Mouse (Mus musculus): ENCODE measurements around the gene Skiv2l. TPM values are rescaled to one million over a fixed set of nuclear protein-coding genes. Genes with fewer than 3 reads are reported as not detected.

Gene Skiv2l
- total RNA-seq (2014; rRNA removed) (98.1 and 100 TPM in 2 replicates), polyA plus RNA-seq (2015; fragmentation: Nextera tagmentation; extraction: Ambion mirVana) (43.8 and 44.5 TPM in 2 replicates)

DNA sequence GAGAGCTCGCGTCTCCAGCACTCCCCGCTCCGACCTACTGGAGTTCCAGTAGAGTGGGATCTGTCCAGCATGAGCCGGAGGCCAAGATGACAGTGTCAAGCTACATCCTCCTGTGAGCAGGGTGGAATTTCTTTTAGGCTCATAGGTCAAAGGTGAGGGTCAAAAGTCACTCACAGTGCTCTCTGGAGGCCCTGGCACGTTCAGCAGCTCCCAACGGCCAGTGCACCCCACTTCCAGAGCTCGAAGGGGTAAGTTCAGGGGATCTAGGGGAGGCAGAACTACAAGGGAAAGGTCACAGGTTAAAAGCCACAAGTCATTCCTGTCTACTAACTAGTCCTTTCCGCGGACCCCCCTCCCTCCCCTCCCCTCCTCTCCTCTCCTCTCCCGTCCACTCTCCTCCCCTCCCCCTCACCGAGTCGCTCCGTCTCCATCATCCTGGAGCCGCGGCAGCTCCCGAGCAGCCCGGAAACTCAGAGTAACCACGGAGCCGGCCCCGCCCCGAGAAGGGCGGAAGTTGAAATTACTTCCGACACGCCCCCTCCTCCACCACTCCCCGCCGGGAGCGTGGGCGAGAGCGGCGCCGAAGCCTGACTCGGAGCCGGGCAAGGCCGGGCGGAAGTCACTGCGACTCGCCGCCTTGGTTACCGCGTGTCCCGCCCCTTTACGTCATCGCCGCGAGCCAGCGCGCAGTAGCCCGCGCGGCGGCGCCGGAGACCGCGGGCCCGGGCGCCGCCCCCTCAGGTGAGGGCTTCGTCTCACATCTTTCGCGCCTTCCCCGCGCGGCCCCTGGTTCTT, at the start of gene Skiv2l, which contains the start of gene Nelfe:
Skiv2l (minus strand) TSS at position 489 of the 795 bp plus-strand sequence.
Nelfe (plus strand) TSS at position 670 of the 795 bp plus-strand sequence.
- Histone ChIP-seq H3K27ac (peak within 1 kb of the TSS; percentile 56; the same call in 1 of the 2 replicates), H3K9me3 (ENCODE audit: low read length) (no peaks in the 10 kb centered on the region), H3K4me3 (ENCODE audit: low read length) (peak within 1 kb of the TSS; percentile 92), H3K36me3 (ENCODE audit: insufficient read depth, low read length) (peaks cover 45% of the 10 kb centered on the region), H3K9ac (replicated peaks; ENCODE audit: low read length) (peak within 1 kb of the TSS; percentile 71), H3K4me1 (ENCODE audit: insufficient read depth, low read length) (peaks cover 13% of the 10 kb centered on the region; the same call in 1 of the 2 replicates), H3K27me3 (ENCODE audit: insufficient read depth, low read length) (no peaks in the 10 kb centered on the region), H3K4me2 (ENCODE audit: low read depth, low read length) (peak within 1 kb of the TSS; percentile 88)
- peak; percentile 98 for ATAC-seq
- no peak for TF ChIP-seq CTCF (IDR thresholded peaks at IDR 0.05; ENCODE audit: low read depth)
- peak; percentile 99 for DNase-seq (ENCODE audit: low spot score)
- 1% methylated on average over 64 of the region's 65 CpGs for WGBS

DNA sequence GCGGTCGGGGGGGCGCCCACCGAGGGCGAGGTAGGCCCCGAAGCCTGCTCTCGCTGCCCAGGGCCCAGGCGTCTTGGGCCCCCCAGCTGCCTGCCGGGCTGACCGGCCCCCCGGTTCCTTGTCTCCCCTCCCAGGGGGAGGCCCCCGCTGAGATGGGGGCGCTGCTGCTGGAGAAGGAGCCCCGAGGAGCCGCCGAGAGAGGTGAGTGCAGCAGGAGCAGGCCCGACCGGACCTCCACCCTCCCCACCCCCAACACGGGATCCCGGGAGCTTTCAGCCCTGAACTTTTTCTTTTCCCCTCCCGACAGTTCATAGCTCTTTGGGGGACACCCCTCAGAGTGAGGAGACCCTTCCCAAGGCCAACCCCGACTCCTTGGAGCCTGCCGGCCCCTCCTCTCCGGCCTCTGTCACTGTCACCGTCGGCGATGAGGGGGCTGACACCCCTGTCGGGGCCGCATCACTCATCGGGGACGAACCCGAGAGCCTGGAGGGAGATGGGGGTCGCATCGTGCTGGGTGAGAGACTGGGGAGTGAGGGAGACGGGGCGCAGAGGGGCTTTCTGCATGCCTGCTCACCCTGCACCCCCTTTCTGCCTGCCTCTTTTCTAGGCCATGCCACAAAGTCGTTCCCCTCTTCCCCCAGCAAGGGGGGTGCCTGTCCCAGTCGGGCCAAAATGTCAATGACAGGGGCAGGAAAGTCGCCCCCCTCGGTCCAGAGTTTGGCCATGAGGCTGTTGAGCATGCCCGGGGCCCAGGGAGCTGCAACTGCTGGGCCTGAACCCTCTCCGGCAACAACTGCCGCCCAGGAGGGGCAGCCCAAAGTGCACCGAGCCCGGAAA, 49.3 kb upstream of the Skiv2l start:
- peak; percentile 28 for DNase-seq (ENCODE audit: low spot score)
- H3K4me1 ChIP-seq (ENCODE audit: insufficient read depth, low read length), result peaks cover 15% of the 10 kb centered on the region; the same call in 1 of the 2 replicates
- H3K4me3 ChIP-seq (ENCODE audit: low read length), result peak overlapping the region; percentile 88
- no peak for ATAC-seq
- H3K9ac ChIP-seq (replicated peaks; ENCODE audit: low read length), result peak overlapping the region; percentile 93
- no peak for TF ChIP-seq CTCF (IDR thresholded peaks at IDR 0.05; ENCODE audit: low read depth)
- peak overlapping the region; percentile 92 for H3K27ac ChIP-seq
- peak overlapping the region; percentile 94 for H3K4me2 ChIP-seq (ENCODE audit: low read depth, low read length)
- H3K27me3 ChIP-seq (ENCODE audit: insufficient read depth, low read length), result no peaks in the 10 kb centered on the region
- WGBS, result under 1% methylated on average over 38 of the region's 45 CpGs
- H3K36me3 ChIP-seq (ENCODE audit: insufficient read depth, low read length), result peaks cover 21% of the 10 kb centered on the region
- no peaks in the 10 kb centered on the region for H3K9me3 ChIP-seq (ENCODE audit: low read length)

DNA sequence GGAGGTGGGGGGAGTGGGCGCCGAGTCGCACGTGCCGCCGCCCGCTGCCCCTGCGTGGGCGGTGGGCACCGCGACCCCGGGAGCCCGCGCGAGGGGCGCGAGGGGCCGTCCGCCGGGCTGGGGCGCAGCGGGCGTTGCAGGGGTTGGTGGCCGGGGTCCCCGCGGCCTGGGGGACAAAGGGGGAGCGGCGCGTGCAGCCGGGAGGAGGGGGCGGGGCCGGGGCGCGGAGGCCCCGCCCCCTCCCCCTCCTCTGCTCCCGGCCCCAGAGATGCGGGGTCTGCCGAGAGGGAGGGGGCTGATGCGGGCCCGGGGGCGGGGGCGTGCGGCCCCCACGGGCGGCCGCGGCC, 48.7 kb upstream of the Skiv2l start:
- Histone ChIP-seq H3K27ac (peak overlapping the region; percentile 92), H3K36me3 (ENCODE audit: insufficient read depth, low read length) (peaks cover 19% of the 10 kb centered on the region), H3K27me3 (ENCODE audit: insufficient read depth, low read length) (no peaks in the 10 kb centered on the region), H3K9me3 (ENCODE audit: low read length) (no peaks in the 10 kb centered on the region), H3K4me2 (ENCODE audit: low read depth, low read length) (peak overlapping the region; percentile 94), H3K9ac (replicated peaks; ENCODE audit: low read length) (peak overlapping the region; percentile 93), H3K4me3 (ENCODE audit: low read length) (peak overlapping the region; percentile 88), H3K4me1 (ENCODE audit: insufficient read depth, low read length) (peaks cover 15% of the 10 kb centered on the region; the same call in 1 of the 2 replicates)
- no CpG with 5 or more reads among the region's 47 CpGs for WGBS
- TF ChIP-seq CTCF (IDR thresholded peaks at IDR 0.05; ENCODE audit: low read depth), result no peak
- peak; percentile 74 for DNase-seq (ENCODE audit: low spot score)
- ATAC-seq, result peak; percentile 0; the same call in 1 of the 2 replicates

DNA sequence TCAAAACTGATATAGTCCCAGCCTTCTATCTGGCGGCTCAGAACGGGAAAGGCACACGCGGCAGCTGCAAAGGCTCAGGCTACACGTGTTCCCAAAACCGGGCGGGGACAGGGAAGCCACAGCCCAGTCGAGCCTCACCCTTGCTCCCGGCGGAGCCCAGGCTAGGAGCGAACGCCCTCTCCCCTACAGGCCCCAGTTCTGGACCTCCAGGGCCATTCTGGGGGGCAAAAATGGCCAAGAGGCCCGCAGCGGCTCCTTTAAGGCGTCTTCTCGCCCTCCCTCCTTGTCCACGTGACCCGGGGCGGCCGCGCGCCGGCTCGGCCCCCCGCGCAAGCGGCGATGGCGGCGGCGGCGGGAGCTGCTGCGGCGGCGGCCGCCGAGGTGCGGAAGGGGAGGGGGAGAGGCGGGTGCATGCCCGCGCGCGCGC, 48.2 kb upstream of the Skiv2l start, which contains the start of the genes C2 and Ehmt2:
C2 (minus strand) TSS at position 106 of the 427 bp plus-strand sequence.
Ehmt2 (plus strand) TSS at position 310 of the 427 bp plus-strand sequence.
- Histone ChIP-seq H3K4me3 (ENCODE audit: low read length) (peak within 1 kb of the TSS; percentile 88), H3K27me3 (ENCODE audit: insufficient read depth, low read length) (no peaks in the 10 kb centered on the region), H3K27ac (peak within 1 kb of the TSS; percentile 92), H3K4me2 (ENCODE audit: low read depth, low read length) (peak within 1 kb of the TSS; percentile 94), H3K9ac (replicated peaks; ENCODE audit: low read length) (peak within 1 kb of the TSS; percentile 93), H3K9me3 (ENCODE audit: low read length) (no peaks in the 10 kb centered on the region), H3K4me1 (ENCODE audit: insufficient read depth, low read length) (peaks cover 15% of the 10 kb centered on the region; the same call in 1 of the 2 replicates), H3K36me3 (ENCODE audit: insufficient read depth, low read length) (peaks cover 14% of the 10 kb centered on the region; the same call in 1 of the 2 replicates)
- WGBS, result 2% methylated on average over 30 of the region's 44 CpGs
- ATAC-seq (peak; percentile 48), DNase-seq (ENCODE audit: low spot score) (peak; percentile 93)
- no peak for TF ChIP-seq CTCF (IDR thresholded peaks at IDR 0.05; ENCODE audit: low read depth)

DNA sequence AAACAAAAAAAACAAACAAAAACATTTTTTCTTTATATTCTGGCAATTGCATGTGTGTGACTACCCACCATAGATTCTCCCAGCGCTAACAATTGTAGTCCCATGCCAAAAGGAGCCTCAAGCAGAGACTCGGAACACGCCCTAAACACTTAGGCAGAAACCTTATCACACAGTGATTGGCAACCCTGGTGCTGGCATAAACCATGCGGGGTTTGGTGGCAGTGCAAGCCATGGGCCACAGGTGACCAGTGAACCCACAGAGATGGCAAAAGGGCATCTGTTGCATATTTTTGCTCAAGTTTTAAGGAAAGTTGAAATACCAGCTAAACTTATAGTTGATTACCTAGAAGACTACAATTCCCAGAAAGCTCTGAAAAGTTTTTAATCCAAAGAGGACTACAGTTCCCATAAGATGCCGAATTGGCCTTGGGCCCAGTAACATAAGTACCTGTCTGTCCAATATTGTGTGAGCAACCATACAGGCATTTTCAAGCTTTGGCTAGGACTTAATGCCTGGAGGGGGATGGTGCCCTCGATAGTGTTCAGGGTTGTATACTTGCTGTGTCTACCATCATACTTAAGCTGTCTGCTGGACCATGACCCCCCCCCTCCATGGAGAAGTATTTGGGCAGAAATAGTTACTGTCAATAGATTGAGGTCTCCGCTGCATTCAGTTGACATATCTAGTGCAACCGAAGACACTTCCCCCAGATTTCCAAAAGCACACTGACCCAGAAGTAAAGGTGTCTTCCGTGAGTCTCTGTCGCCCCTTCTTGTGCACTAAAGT, 47.6 kb upstream of the Skiv2l start:
- no peak for ATAC-seq
- Histone ChIP-seq H3K4me2 (ENCODE audit: low read depth, low read length) (peak overlapping the region; percentile 94), H3K36me3 (ENCODE audit: insufficient read depth, low read length) (peaks cover 8% of the 10 kb centered on the region; the same call in 1 of the 2 replicates), H3K4me1 (ENCODE audit: insufficient read depth, low read length) (peaks cover 15% of the 10 kb centered on the region; the same call in 1 of the 2 replicates), H3K9ac (replicated peaks; ENCODE audit: low read length) (peak overlapping the region; percentile 93), H3K9me3 (ENCODE audit: low read length) (no peaks in the 10 kb centered on the region), H3K27ac (peak overlapping the region; percentile 92), H3K27me3 (ENCODE audit: insufficient read depth, low read length) (no peaks in the 10 kb centered on the region), H3K4me3 (ENCODE audit: low read length) (peak overlapping the region; percentile 88)
- no peak for TF ChIP-seq CTCF (IDR thresholded peaks at IDR 0.05; ENCODE audit: low read depth)
- WGBS, result 12% methylated on average over 10 of the region's 10 CpGs
- peak; percentile 54 for DNase-seq (ENCODE audit: low spot score)
